Mouse (Mus musculus): Measurements from ENCODE around the gene Cdc20. TPM values are rescaled to one million over a fixed set of nuclear protein-coding genes. Genes with fewer than 3 reads are reported as not detected.

Cdc20 gene
- polyA plus RNA-seq (2014; fragmentation: Illumina TruSeq; extraction: RNeasy Lipid Tissue Mini Kit (QIAGEN cat#74804); ENCODE audit: low read depth, low replicate concordance) = not detected

DNA sequence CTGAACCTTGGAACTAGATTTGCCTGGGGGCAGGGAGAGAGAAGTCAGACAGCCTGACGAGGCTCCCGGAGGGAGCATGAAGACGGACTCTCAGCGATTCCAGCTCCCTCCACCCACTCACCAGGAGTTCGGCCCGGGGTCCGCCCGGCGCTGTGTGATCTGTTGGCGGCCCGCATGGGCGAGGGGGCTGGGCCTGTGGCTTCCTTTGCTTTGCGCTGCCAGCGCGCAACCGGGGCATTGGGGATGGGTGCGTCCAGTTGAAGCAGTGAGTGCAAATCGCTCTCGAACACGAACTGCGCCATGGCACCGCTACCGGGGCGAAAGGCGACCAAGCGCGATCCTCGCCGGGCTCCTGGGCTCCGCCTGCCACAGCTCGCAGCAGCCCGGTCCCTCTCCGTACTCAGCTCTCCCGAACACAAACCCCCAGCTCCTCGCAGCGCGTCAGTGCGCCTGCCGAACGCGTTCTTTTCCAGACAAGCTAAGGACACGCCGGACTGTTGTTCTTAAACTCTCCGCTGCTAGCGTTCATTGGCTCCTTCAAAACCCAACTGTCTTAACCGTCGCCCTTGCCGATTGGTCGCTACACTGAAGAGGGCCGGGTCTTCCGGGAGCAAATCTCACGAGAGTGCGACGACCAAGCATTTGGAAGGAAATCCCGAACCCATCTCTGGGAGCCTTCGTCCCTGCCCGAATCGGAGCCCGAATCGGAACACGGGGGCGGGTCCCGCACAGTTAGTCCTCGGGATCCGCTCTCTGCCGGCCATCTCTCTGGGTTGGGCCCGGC lies at the start of gene Cdc20:
TSS of gene Cdc20 (minus strand) at position 533 of the 784 bp plus-strand sequence.

DNA sequence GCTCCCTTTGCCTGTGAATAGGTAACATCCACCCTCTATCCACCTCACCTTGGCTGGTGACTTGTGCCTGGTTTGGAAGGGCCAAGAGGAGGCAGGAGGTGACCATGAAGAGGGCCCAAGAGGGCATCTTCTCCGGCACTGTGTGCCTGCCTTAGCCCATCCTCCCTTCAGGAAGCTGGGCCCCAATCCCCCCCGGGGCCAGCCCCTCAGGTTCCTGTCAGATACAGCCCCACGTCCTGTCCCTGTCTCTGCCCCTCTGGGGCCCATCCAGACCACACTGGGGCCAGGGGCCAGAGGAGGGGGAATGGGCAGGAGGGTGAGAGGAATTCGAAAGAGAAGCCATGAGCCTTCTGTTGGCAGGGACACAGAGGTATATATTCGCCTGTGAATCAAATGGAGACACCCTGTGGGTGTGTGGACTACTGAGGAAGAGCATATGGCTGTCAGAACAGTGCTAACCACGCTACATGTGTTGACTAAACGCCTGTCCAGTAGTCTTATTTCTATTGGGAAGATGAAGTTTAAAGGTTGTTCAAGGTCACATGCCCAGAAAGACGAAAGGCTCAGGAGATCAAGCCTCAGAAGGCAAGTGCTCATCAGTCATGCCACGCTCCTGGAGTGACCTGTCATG lies 20.3 kb upstream of the Cdc20 start, which contains the start of gene Mpl:
TSS of gene Mpl (minus strand) at position 169 of the 631 bp plus-strand sequence.

DNA sequence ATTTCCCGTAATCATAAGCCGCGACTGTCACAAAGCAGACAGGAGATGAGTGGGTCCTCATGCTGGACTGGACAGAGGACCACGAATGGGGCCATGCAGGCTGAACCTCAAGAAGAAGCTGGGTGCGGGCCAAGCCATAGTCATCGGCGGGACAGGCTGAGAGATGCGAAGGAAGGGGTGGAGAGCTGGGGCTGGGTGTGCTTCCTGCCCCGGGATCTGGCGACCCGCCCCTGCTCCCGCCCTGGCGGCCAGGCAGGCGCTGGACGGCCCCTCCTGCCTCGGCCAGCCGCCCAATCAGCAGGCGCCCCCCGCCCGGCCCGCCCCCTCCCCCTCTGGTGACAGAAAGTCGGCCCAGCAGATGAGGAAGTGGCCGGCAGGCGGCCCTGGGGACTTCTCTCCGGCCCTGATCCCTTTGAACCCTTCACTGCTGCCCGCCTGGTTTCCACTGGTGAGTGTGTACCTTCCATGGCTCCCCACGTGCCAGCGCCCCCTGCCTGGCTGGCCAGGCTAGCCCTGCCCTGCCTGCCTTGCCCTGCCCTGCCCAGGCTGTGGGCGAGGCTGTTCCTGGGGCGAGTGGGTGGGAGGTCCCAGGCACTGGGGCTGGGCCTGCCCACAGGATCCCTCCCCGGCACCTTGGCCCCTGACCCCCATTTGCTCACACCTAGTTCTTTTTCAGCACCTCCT lies 9.2 kb downstream of the Cdc20 start, which contains the start of gene Elovl1:
TSS of gene Elovl1 (plus strand) at position 326 of the 684 bp plus-strand sequence.

DNA sequence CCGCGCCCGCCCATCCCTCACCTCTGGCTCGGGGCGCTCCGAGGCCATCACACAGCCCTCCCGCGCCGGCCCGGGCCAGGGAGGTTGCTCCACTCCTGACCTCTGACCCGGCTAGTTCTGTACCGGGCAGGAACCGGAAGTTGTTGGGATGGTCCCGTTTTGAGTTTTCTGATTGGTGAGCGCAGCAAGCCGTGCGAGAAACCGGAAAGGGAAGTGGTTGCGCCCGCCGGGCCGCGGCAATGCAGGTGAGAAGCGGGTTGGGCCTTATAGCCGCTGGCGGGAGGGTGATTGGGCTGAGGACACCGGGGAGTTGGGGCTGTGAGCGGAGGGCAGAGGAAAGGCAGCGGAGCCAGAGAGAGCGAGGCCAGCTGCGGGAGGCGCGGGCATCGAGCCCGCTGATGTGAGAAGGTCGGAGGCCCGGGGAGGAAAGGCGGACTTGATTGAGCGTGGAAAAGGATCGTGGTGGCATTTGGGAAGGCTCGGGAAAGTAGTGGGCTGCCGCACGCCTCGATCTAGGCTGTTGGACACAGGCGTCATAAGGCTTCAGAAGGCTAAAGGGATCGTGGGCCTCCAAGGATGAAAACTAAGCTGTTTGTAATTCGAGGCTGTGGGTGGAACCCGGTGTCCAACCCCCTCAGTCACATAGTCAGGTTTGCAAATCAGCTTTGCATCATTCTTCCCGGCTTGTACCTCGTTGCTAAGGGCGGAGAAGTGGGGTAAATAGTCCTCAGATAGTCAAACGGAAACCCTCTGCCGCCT lies 27.8 kb downstream of the Cdc20 start, which contains the start of the genes Szt2 and Med8:
TSS of gene Szt2 (minus strand) at position 132 of the 759 bp plus-strand sequence.
TSS of gene Med8 (plus strand) at position 196 of the 759 bp plus-strand sequence.

Other genes with a start within 250 kb of the Cdc20 start
- gene Ptprf, start 145.9 kb downstream of the Cdc20 start, polyA plus RNA-seq (2014; fragmentation: Illumina TruSeq; extraction: RNeasy Lipid Tissue Mini Kit (QIAGEN cat#74804); ENCODE audit: low read depth, low replicate concordance) = 4.2 TPM
- 0.89 TPM for gene Szt2, start 28.1 kb downstream of the Cdc20 start, polyA plus RNA-seq (2014; fragmentation: Illumina TruSeq; extraction: RNeasy Lipid Tissue Mini Kit (QIAGEN cat#74804); ENCODE audit: low read depth, low replicate concordance)
- gene Med8, start 28.0 kb downstream of the Cdc20 start, polyA plus RNA-seq (2014; fragmentation: Illumina TruSeq; extraction: RNeasy Lipid Tissue Mini Kit (QIAGEN cat#74804); ENCODE audit: low read depth, low replicate concordance) = 39.1 TPM
- gene Elovl1, start 9.3 kb downstream of the Cdc20 start, polyA plus RNA-seq (2014; fragmentation: Illumina TruSeq; extraction: RNeasy Lipid Tissue Mini Kit (QIAGEN cat#74804); ENCODE audit: low read depth, low replicate concordance) = 40.6 TPM
- not detected for gene Mpl, start 20.2 kb upstream of the Cdc20 start, polyA plus RNA-seq (2014; fragmentation: Illumina TruSeq; extraction: RNeasy Lipid Tissue Mini Kit (QIAGEN cat#74804); ENCODE audit: low read depth, low replicate concordance)
- gene Tie1, start 52.7 kb upstream of the Cdc20 start, polyA plus RNA-seq (2014; fragmentation: Illumina TruSeq; extraction: RNeasy Lipid Tissue Mini Kit (QIAGEN cat#74804); ENCODE audit: low read depth, low replicate concordance) = 1.4 TPM
- gene 2610528J11Rik, start 89.6 kb upstream of the Cdc20 start, polyA plus RNA-seq (2014; fragmentation: Illumina TruSeq; extraction: RNeasy Lipid Tissue Mini Kit (QIAGEN cat#74804); ENCODE audit: low read depth, low replicate concordance) = 17.4 TPM
- 4.9 TPM for gene Tmem125, start 106.7 kb upstream of the Cdc20 start, polyA plus RNA-seq (2014; fragmentation: Illumina TruSeq; extraction: RNeasy Lipid Tissue Mini Kit (QIAGEN cat#74804); ENCODE audit: low read depth, low replicate concordance)
- not detected for gene Cfap57, start 183.4 kb upstream of the Cdc20 start, polyA plus RNA-seq (2014; fragmentation: Illumina TruSeq; extraction: RNeasy Lipid Tissue Mini Kit (QIAGEN cat#74804); ENCODE audit: low read depth, low replicate concordance)
- gene Ebna1bp2, start 183.4 kb upstream of the Cdc20 start, polyA plus RNA-seq (2014; fragmentation: Illumina TruSeq; extraction: RNeasy Lipid Tissue Mini Kit (QIAGEN cat#74804); ENCODE audit: low read depth, low replicate concordance) = 21.4 TPM
- gene Olfr62, start 221.6 kb upstream of the Cdc20 start, polyA plus RNA-seq (2014; fragmentation: Illumina TruSeq; extraction: RNeasy Lipid Tissue Mini Kit (QIAGEN cat#74804); ENCODE audit: low read depth, low replicate concordance) = not detected

All from kidney, adult 10 weeks (tissue).